Mouse (Mus musculus): ENCODE measurements around the gene Tnfrsf13b.
"Not testable (repeated sequence)": the region's sequence is repeated elsewhere in the genome, so short reads cannot be mapped to it uniquely, and the experiment has no call there.

Tnfrsf13b gene

GRCm38 (mm10) chr11:61174821-61175658, 48.5 kb downstream of the Tnfrsf13b start, which contains the start of gene Usp22:
Gene Usp22, minus strand, starts transcription at chr11:61175055.
- DNase-seq = peak; percentile 100

- no peak for DNase-seq
Observed at GRCm38 (mm10) chr11:61175778-61176177, 49.2 kb downstream of the Tnfrsf13b start.

- DNase-seq = no peak
Observed at GRCm38 (mm10) chr11:61176321-61176720, 49.8 kb downstream of the Tnfrsf13b start.

- DNase-seq = no peak
Observed at GRCm38 (mm10) chr11:61180361-61180760, 53.8 kb downstream of the Tnfrsf13b start.

- no peak for DNase-seq
Observed at GRCm38 (mm10) chr11:61181624-61182023, 55.1 kb downstream of the Tnfrsf13b start.

- DNase-seq = no peak
Observed at GRCm38 (mm10) chr11:61183820-61184219, 57.3 kb downstream of the Tnfrsf13b start.

GRCm38 (mm10) chr11:61190776-61191175, 64.2 kb downstream of the Tnfrsf13b start:
- DNase-seq = no peak

GRCm38 (mm10) chr11:61192123-61192522, 65.6 kb downstream of the Tnfrsf13b start:
- not testable (repeated sequence) for DNase-seq

GRCm38 (mm10) chr11:61192779-61193178, 66.2 kb downstream of the Tnfrsf13b start:
- no peak for DNase-seq

GRCm38 (mm10) chr11:61193392-61193791, 66.8 kb downstream of the Tnfrsf13b start:
- peak; percentile 45 for DNase-seq

GRCm38 (mm10) chr11:61196616-61197353, 70.2 kb downstream of the Tnfrsf13b start:
- no peak for DNase-seq

- no peak for DNase-seq
Observed at GRCm38 (mm10) chr11:61197935-61198334, 71.4 kb downstream of the Tnfrsf13b start.

Data from kidney, adult 11 months (tissue).